Mouse (Mus musculus) forebrain, embryonic 13.5 days (tissue): Measurements from ENCODE around the gene Trim28. TPM values are rescaled to one million over a fixed set of nuclear protein-coding genes. Genes with fewer than 3 reads are reported as not detected.

Source experiments
- ATAC-seq: fragments of 200-750 bp; cut with Nextera tagmentation; 2 replicates; pipeline ENCODE4 v1.8.0; 2017
- H3K27ac ChIP-seq: fragments of 300-500 bp; sonication (generic); 2 replicates; pipeline ENCODE4 v1.5.1; 2015; ENCODE audit warnings: inconsistent platforms, mild to moderate bottlenecking, moderate library complexity
- H3K27me3 ChIP-seq: fragments of 300-500 bp; sonication (generic); 2 replicates; pipeline ENCODE4 v1.6.1; 2015; ENCODE audit warnings: mild to moderate bottlenecking, inconsistent platforms
- H3K36me3 ChIP-seq: fragments of 300-500 bp; sonication (generic); 2 replicates; pipeline ENCODE4 v1.6.1; 2015; ENCODE audit warnings: mild to moderate bottlenecking, inconsistent platforms; ENCODE audit not compliant: poor library complexity, severe bottlenecking
- H3K4me1 ChIP-seq: fragments of 300-500 bp; sonication (generic); 2 replicates; pipeline ENCODE4 v1.6.1; 2015; ENCODE audit warnings: inconsistent platforms
- H3K4me2 ChIP-seq: fragments of 300-500 bp; sonication (generic); 2 replicates; pipeline ENCODE4 v1.6.1; 2015; ENCODE audit warnings: inconsistent platforms, mild to moderate bottlenecking, moderate library complexity
- H3K4me3 ChIP-seq: fragments of 300-500 bp; sonication (generic); 2 replicates; pipeline ENCODE4 v1.5.1; 2015; ENCODE audit warnings: mild to moderate bottlenecking, inconsistent platforms
- H3K9ac ChIP-seq: fragments of 300-500 bp; sonication (generic); 2 replicates; pipeline ENCODE4 v1.6.1; 2015; ENCODE audit warnings: mild to moderate bottlenecking, inconsistent platforms
- H3K9me3 ChIP-seq: fragments of 300-500 bp; sonication (generic); replicated peaks from 2 replicates; pipeline ENCODE4 v1.6.1; 2016; ENCODE audit warnings: inconsistent platforms
- WGBS: fragments of 180-500 bp; shearing (Covaris S2); methylation state at CpG from one replicate; pipeline ENCODE4 v1.1.7; 2015; 5-methylcytosine and 5-hydroxymethylcytosine counted together
- polyA plus RNA-seq: library from polyadenylated mRNA; unstranded; fragments of >200 nt; fragmentation: Nextera tagmentation; extraction: Ambion mirVana; gene quantifications from 2 replicates; pipeline ENCODE4 v1.2.1, GENCODE M21; 2015

Gene Trim28
- polyA plus RNA-seq, 1 experiment from 2014 or later, result 270 TPM

GRCm38 (mm10) chr7:13003380-13003779, 4.5 kb downstream of the Trim28 start:
- Histone ChIP-seq H3K4me2 (no peak overlapping the region), H3K9me3 (no peaks in the 10 kb centered on the region), H3K4me3 (no peak overlapping the region), H3K27me3 (0 out of 2 replicates have a peak, but pooled peaks cover 3% of the 10 kb centered on the region), H3K27ac (no peak overlapping the region), H3K4me1 (peaks cover 14% of the 10 kb centered on the region), H3K36me3 (peaks cover 45% of the 10 kb centered on the region), H3K9ac (no peak overlapping the region)
- no peak for ATAC-seq
- WGBS, result 77% methylated on average over 5 of the region's 5 CpGs

- H3K9me3 ChIP-seq, result no peaks in the 10 kb centered on the region
- no peak for ATAC-seq
- WGBS, result 84% methylated on average over 17 of the region's 17 CpGs
- H3K4me2 ChIP-seq, result no peak overlapping the region
- H3K36me3 ChIP-seq, result peaks cover 45% of the 10 kb centered on the region
- H3K4me3 ChIP-seq, result no peak overlapping the region
- H3K27ac ChIP-seq, result no peak overlapping the region
- H3K4me1 ChIP-seq, result peaks cover 26% of the 10 kb centered on the region
- 0 out of 2 replicates have a peak overlapping the region, but pooled peaks have one; percentile 22 for H3K9ac ChIP-seq
- 0 out of 2 replicates have a peak, but pooled peaks cover 3% of the 10 kb centered on the region for H3K27me3 ChIP-seq
Measured at GRCm38 (mm10) chr7:13006011-13006410, 7.1 kb downstream of the Trim28 start.

- Histone ChIP-seq H3K27me3 (0 out of 2 replicates have a peak, but pooled peaks cover 3% of the 10 kb centered on the region), H3K36me3 (peaks cover 45% of the 10 kb centered on the region), H3K9ac (no peak overlapping the region), H3K4me3 (no peak overlapping the region), H3K9me3 (no peaks in the 10 kb centered on the region), H3K4me2 (no peak overlapping the region), H3K27ac (no peak overlapping the region), H3K4me1 (peaks cover 26% of the 10 kb centered on the region)
- no peak for ATAC-seq
- WGBS, result 89% methylated on average over 10 of the region's 10 CpGs
Measured at GRCm38 (mm10) chr7:13006531-13006930, 7.6 kb downstream of the Trim28 start.

GRCm38 (mm10) chr7:13007341-13008092, 8.6 kb downstream of the Trim28 start:
- Histone ChIP-seq H3K4me3 (peak overlapping the region; percentile 4; the same call in 1 of the 2 replicates), H3K4me2 (peak overlapping the region; percentile 74), H3K27me3 (0 out of 2 replicates have a peak, but pooled peaks cover 3% of the 10 kb centered on the region), H3K36me3 (peaks cover 45% of the 10 kb centered on the region), H3K9me3 (no peaks in the 10 kb centered on the region), H3K27ac (no peak overlapping the region), H3K9ac (peak overlapping the region; percentile 84), H3K4me1 (peaks cover 26% of the 10 kb centered on the region)
- no peak for ATAC-seq
- 37% methylated on average over 57 of the region's 57 CpGs for WGBS

GRCm38 (mm10) chr7:13009143-13010004, 10.5 kb downstream of the Trim28 start:
- no peaks in the 10 kb centered on the region for H3K9me3 ChIP-seq
- H3K27ac ChIP-seq, result peak overlapping the region; percentile 94
- peak overlapping the region; percentile 84 for H3K9ac ChIP-seq
- H3K36me3 ChIP-seq, result peaks cover 34% of the 10 kb centered on the region
- H3K4me3 ChIP-seq, result peak overlapping the region; percentile 69
- ATAC-seq, result peak; percentile 93
- peaks cover 26% of the 10 kb centered on the region for H3K4me1 ChIP-seq
- under 1% methylated on average over 42 of the region's 42 CpGs for WGBS
- peak overlapping the region; percentile 74 for H3K4me2 ChIP-seq
- H3K27me3 ChIP-seq, result 0 out of 2 replicates have a peak, but pooled peaks cover 3% of the 10 kb centered on the region

- H3K27ac ChIP-seq, result peak within 1 kb of the TSS; percentile 94
- H3K4me1 ChIP-seq, result peaks cover 26% of the 10 kb centered on the region
- H3K9ac ChIP-seq, result peak within 1 kb of the TSS; percentile 84
- peak within 1 kb of the TSS; percentile 69 for H3K4me3 ChIP-seq
- 11% methylated on average over 26 of the region's 26 CpGs for WGBS
- peaks cover 28% of the 10 kb centered on the region for H3K36me3 ChIP-seq
- no peak for ATAC-seq
- H3K4me2 ChIP-seq, result peak within 1 kb of the TSS; percentile 74
- no peaks in the 10 kb centered on the region for H3K9me3 ChIP-seq
- H3K27me3 ChIP-seq, result 0 out of 2 replicates have a peak, but pooled peaks cover 3% of the 10 kb centered on the region
Measured at GRCm38 (mm10) chr7:13010005-13010908, 11.3 kb downstream of the Trim28 start, which contains the start of gene Zbtb45. TSS of gene Zbtb45 (minus strand) at chr7:13010034.

- H3K27ac ChIP-seq, result no peak overlapping the region
- WGBS, result 74% methylated on average over 4 of the region's 4 CpGs
- no peaks in the 10 kb centered on the region for H3K36me3 ChIP-seq
- H3K4me2 ChIP-seq, result no peak overlapping the region
- ATAC-seq, result no peak
- H3K4me3 ChIP-seq, result no peak overlapping the region
- H3K27me3 ChIP-seq, result no peaks in the 10 kb centered on the region
- H3K9me3 ChIP-seq, result no peaks in the 10 kb centered on the region
- peaks cover 10% of the 10 kb centered on the region for H3K4me1 ChIP-seq
- no peak overlapping the region for H3K9ac ChIP-seq
Measured at GRCm38 (mm10) chr7:13013671-13014070, 14.8 kb downstream of the Trim28 start.

GRCm38 (mm10) chr7:13014275-13014839, 15.4 kb downstream of the Trim28 start:
- Histone ChIP-seq H3K4me1 (peaks cover 6% of the 10 kb centered on the region), H3K27me3 (no peaks in the 10 kb centered on the region), H3K27ac (no peak overlapping the region), H3K4me3 (no peak overlapping the region), H3K9ac (no peak overlapping the region), H3K36me3 (no peaks in the 10 kb centered on the region), H3K4me2 (no peak overlapping the region), H3K9me3 (no peaks in the 10 kb centered on the region)
- no peak for ATAC-seq
- WGBS, result 40% methylated on average over 6 of the region's 6 CpGs

- WGBS, result 86% methylated on average over 1 of the region's 1 CpGs
- no peak overlapping the region for H3K9ac ChIP-seq
- no peak for ATAC-seq
- peaks cover 5% of the 10 kb centered on the region for H3K4me1 ChIP-seq
- H3K9me3 ChIP-seq, result no peaks in the 10 kb centered on the region
- no peak overlapping the region for H3K27ac ChIP-seq
- no peaks in the 10 kb centered on the region for H3K27me3 ChIP-seq
- no peaks in the 10 kb centered on the region for H3K36me3 ChIP-seq
- no peak overlapping the region for H3K4me2 ChIP-seq
- H3K4me3 ChIP-seq, result no peak overlapping the region
Measured at GRCm38 (mm10) chr7:13015217-13015616, 16.3 kb downstream of the Trim28 start.

- H3K27me3 ChIP-seq, result no peaks in the 10 kb centered on the region
- peaks cover 27% of the 10 kb centered on the region for H3K36me3 ChIP-seq
- peak overlapping the region; percentile 99 for H3K27ac ChIP-seq
- peak; percentile 44 for ATAC-seq
- peak overlapping the region; percentile 92 for H3K4me3 ChIP-seq
- peak overlapping the region; percentile 80 for H3K4me2 ChIP-seq
- no peaks in the 10 kb centered on the region for H3K9me3 ChIP-seq
- peaks cover 32% of the 10 kb centered on the region for H3K4me1 ChIP-seq
- H3K9ac ChIP-seq, result peak overlapping the region; percentile 98
- WGBS, result 3% methylated on average over 31 of the region's 31 CpGs
Measured at GRCm38 (mm10) chr7:13022773-13023535, 24.0 kb downstream of the Trim28 start.
